In genomic region chr10:8781876-8782372, GRCm38 (mm10) we compare ENCODE assay signal across 13 mouse cellular contexts.
"Had no signal": no experiment of that assay in that cellular context is flagged by ENCODE, and none has a peak within 500 bp of the region (broad histone marks: within the 10 kb centered on the region; RNA-seq: fewer than 3 reads in every experiment).

No protein-coding gene starts in this region.

- H3K36me3 ChIP-seq: liver, embryonic 13.5 days had no signal

- H3K9me3 ChIP-seq: limb, embryonic 12.5 days; liver, embryonic 13.5 days; neural tube, embryonic 12.5 days had no signal

- H3K9ac ChIP-seq: limb, embryonic 12.5 days; liver, embryonic 13.5 days; liver, postnatal 0 days; neural tube, embryonic 12.5 days had no signal

- DNase-seq: kidney, postnatal 25 days; layer of hippocampus, adult 9-11 months; layer of hippocampus, postnatal 36 days; liver, embryonic 13.5 days; liver, postnatal 0 days; lung, postnatal 36 days; midbrain, embryonic 14.5 days; thymus, adult 18-20 months; thymus, postnatal 14 days had no signal

- H3K27ac ChIP-seq: limb, embryonic 12.5 days; liver, embryonic 13.5 days; neural tube, embryonic 12.5 days had no signal

- H3K4me3 ChIP-seq: limb, embryonic 12.5 days; liver, embryonic 13.5 days; neural tube, embryonic 12.5 days had no signal

- ATAC-seq: intestine, postnatal 0 days; liver, postnatal 0 days; lung, postnatal 0 days had no signal

- H3K27me3 ChIP-seq: limb, embryonic 12.5 days; liver, embryonic 13.5 days; neural tube, embryonic 12.5 days had no signal

- H3K4me2 ChIP-seq: limb, embryonic 12.5 days; liver, embryonic 13.5 days; neural tube, embryonic 12.5 days had no signal
